Mouse (Mus musculus) hindbrain, embryonic 12.5 days (tissue): Measurements from ENCODE around the gene Mamstr. TPM values are rescaled to one million over a fixed set of nuclear protein-coding genes. Genes with fewer than 3 reads are reported as not detected.
A peak's percentile ranks its signal among the peaks of the same experiment; 100 is the strongest.
"Not testable (repeated sequence)": the region's sequence is repeated elsewhere in the genome, so short reads cannot be mapped to it uniquely, and the experiment has no call there.

Source experiments
- ATAC-seq: fragments of 200-750 bp; cut with Nextera tagmentation; 2 replicates; pipeline ENCODE4 v1.8.0; 2017; ENCODE audit warnings: moderate TSS enrichment; ENCODE audit not compliant: low FRiP score
- H3K27ac ChIP-seq: fragments of 300-500 bp; sonication (generic); 2 replicates; pipeline ENCODE4 v1.5.1; 2016; ENCODE audit warnings: mild to moderate bottlenecking
- H3K27me3 ChIP-seq: fragments of 300-500 bp; sonication (generic); 2 replicates; pipeline ENCODE4 v1.6.1; 2016; ENCODE audit warnings: mild to moderate bottlenecking
- H3K36me3 ChIP-seq: fragments of 300-500 bp; sonication (generic); 2 replicates; pipeline ENCODE4 v1.6.1; 2016; ENCODE audit warnings: mild to moderate bottlenecking
- H3K4me1 ChIP-seq: fragments of 300-500 bp; sonication (generic); 2 replicates; pipeline ENCODE4 v1.6.1; 2016
- H3K4me2 ChIP-seq: fragments of 300-500 bp; sonication (generic); replicated peaks from 2 replicates; pipeline ENCODE4 v1.6.1; 2016; ENCODE audit warnings: mild to moderate bottlenecking
- H3K4me3 ChIP-seq: fragments of 300-500 bp; sonication (generic); 2 replicates; pipeline ENCODE4 v1.5.1; 2016; ENCODE audit warnings: mild to moderate bottlenecking
- H3K9ac ChIP-seq: fragments of 300-500 bp; sonication (generic); 2 replicates; pipeline ENCODE4 v1.6.1; 2016; ENCODE audit warnings: mild to moderate bottlenecking, moderate library complexity
- H3K9me3 ChIP-seq: fragments of 300-500 bp; sonication (generic); replicated peaks from 2 replicates; pipeline ENCODE4 v1.6.1; 2016; ENCODE audit warnings: mild to moderate bottlenecking
- WGBS: fragments of 180-500 bp; shearing (Covaris S2); methylation state at CpG from one replicate; pipeline ENCODE4 v1.1.7; 2016; 5-methylcytosine and 5-hydroxymethylcytosine counted together
- polyA plus RNA-seq: library from polyadenylated mRNA; unstranded; fragments of >200 nt; fragmentation: Nextera tagmentation; extraction: Ambion mirVana; gene quantifications from 2 replicates; pipeline ENCODE4 v1.2.1, GENCODE M21; 2016

Gene Mamstr
- polyA plus RNA-seq, 1 experiment from 2014 or later = 3.7 TPM

GRCm38 (mm10) chr7:45644183-45644582 lies 4.4 kb downstream of the Mamstr start:
- peaks cover 27% of the 10 kb centered on the region for H3K4me1 ChIP-seq
- H3K9me3 ChIP-seq = no peaks in the 10 kb centered on the region
- H3K27me3 ChIP-seq = no peaks in the 10 kb centered on the region
- H3K36me3 ChIP-seq = no peaks in the 10 kb centered on the region
- H3K9ac ChIP-seq = peak overlapping the region; percentile 39; the same call in 1 of the 2 replicates
- peak overlapping the region; percentile 56 for H3K4me2 ChIP-seq
- peak; percentile 38 for ATAC-seq
- H3K27ac ChIP-seq = peak overlapping the region; percentile 83
- peak overlapping the region; percentile 36 for H3K4me3 ChIP-seq
- 4% methylated on average over 18 of the region's 18 CpGs for WGBS

GRCm38 (mm10) chr7:45644872-45645590 lies 5.3 kb downstream of the Mamstr start:
- no peak overlapping the region for H3K4me3 ChIP-seq
- H3K27me3 ChIP-seq = no peaks in the 10 kb centered on the region
- WGBS = 68% methylated on average over 6 of the region's 6 CpGs
- peak overlapping the region; percentile 56 for H3K4me2 ChIP-seq
- H3K9ac ChIP-seq = peak overlapping the region; percentile 39; the same call in 1 of the 2 replicates
- no peaks in the 10 kb centered on the region for H3K9me3 ChIP-seq
- H3K27ac ChIP-seq = peak overlapping the region; percentile 83
- peaks cover 27% of the 10 kb centered on the region for H3K4me1 ChIP-seq
- ATAC-seq = no peak
- no peaks in the 10 kb centered on the region for H3K36me3 ChIP-seq

GRCm38 (mm10) chr7:45645591-45645971 lies 5.8 kb downstream of the Mamstr start:
- Histone ChIP-seq H3K4me1 (peaks cover 27% of the 10 kb centered on the region), H3K36me3 (no peaks in the 10 kb centered on the region), H3K4me2 (no peak overlapping the region), H3K9ac (no peak overlapping the region), H3K27me3 (no peaks in the 10 kb centered on the region), H3K9me3 (no peaks in the 10 kb centered on the region), H3K27ac (no peak overlapping the region), H3K4me3 (no peak overlapping the region)
- WGBS = 56% methylated on average over 7 of the region's 7 CpGs
- no peak for ATAC-seq

GRCm38 (mm10) chr7:45646671-45647070 lies 6.9 kb downstream of the Mamstr start:
- no peaks in the 10 kb centered on the region for H3K27me3 ChIP-seq
- no peak overlapping the region for H3K9ac ChIP-seq
- no peaks in the 10 kb centered on the region for H3K9me3 ChIP-seq
- ATAC-seq = no peak
- H3K4me3 ChIP-seq = no peak overlapping the region
- no peak overlapping the region for H3K27ac ChIP-seq
- H3K4me1 ChIP-seq = peaks cover 22% of the 10 kb centered on the region
- no peak overlapping the region for H3K4me2 ChIP-seq
- no peaks in the 10 kb centered on the region for H3K36me3 ChIP-seq
- 79% methylated on average over 4 of the region's 4 CpGs for WGBS

- Histone ChIP-seq H3K4me2 (no peak overlapping the region), H3K27me3 (no peaks in the 10 kb centered on the region), H3K4me3 (no peak overlapping the region), H3K4me1 (peaks cover 7% of the 10 kb centered on the region), H3K9ac (no peak overlapping the region), H3K9me3 (no peaks in the 10 kb centered on the region), H3K36me3 (no peaks in the 10 kb centered on the region), H3K27ac (no peak overlapping the region)
- 84% methylated on average over 8 of the region's 8 CpGs for WGBS
- no peak for ATAC-seq
Observed at GRCm38 (mm10) chr7:45649351-45649750, 9.6 kb downstream of the Mamstr start.

- not testable (repeated sequence) for H3K4me2 ChIP-seq, H3K4me1 ChIP-seq, H3K4me3 ChIP-seq, H3K27me3 ChIP-seq, H3K36me3 ChIP-seq, H3K9ac ChIP-seq, ATAC-seq, H3K27ac ChIP-seq, H3K9me3 ChIP-seq
- WGBS = 93% methylated on average over 20 of the region's 20 CpGs
Observed at GRCm38 (mm10) chr7:45650484-45650883, 10.7 kb downstream of the Mamstr start.

GRCm38 (mm10) chr7:45654424-45655047 lies 14.8 kb downstream of the Mamstr start:
- Histone ChIP-seq H3K36me3 (no peaks in the 10 kb centered on the region), H3K4me1 (peaks cover 5% of the 10 kb centered on the region; the same call in 1 of the 2 replicates), H3K4me2 (peak overlapping the region; percentile 34), H3K9me3 (no peaks in the 10 kb centered on the region), H3K4me3 (no peak overlapping the region), H3K27me3 (no peaks in the 10 kb centered on the region), H3K9ac (no peak overlapping the region), H3K27ac (no peak overlapping the region)
- 29% methylated on average over 17 of the region's 17 CpGs for WGBS
- ATAC-seq = no peak

- no peak overlapping the region for H3K4me2 ChIP-seq
- no peak overlapping the region for H3K9ac ChIP-seq
- no peaks in the 10 kb centered on the region for H3K36me3 ChIP-seq
- no peak for ATAC-seq
- WGBS = 86% methylated on average over 11 of the region's 11 CpGs
- H3K27ac ChIP-seq = no peak overlapping the region
- H3K27me3 ChIP-seq = no peaks in the 10 kb centered on the region
- no peaks in the 10 kb centered on the region for H3K4me1 ChIP-seq
- no peak overlapping the region for H3K4me3 ChIP-seq
- no peaks in the 10 kb centered on the region for H3K9me3 ChIP-seq
Observed at GRCm38 (mm10) chr7:45660746-45661478, 21.1 kb downstream of the Mamstr start.

- H3K27ac ChIP-seq, ATAC-seq, H3K9me3 ChIP-seq, H3K4me3 ChIP-seq, H3K4me2 ChIP-seq, H3K36me3 ChIP-seq, H3K9ac ChIP-seq, H3K4me1 ChIP-seq, H3K27me3 ChIP-seq: not testable (repeated sequence)
- 86% methylated on average over 6 of the region's 6 CpGs for WGBS
Observed at GRCm38 (mm10) chr7:45661702-45662101, 21.9 kb downstream of the Mamstr start.

- no peak overlapping the region for H3K4me3 ChIP-seq
- H3K27ac ChIP-seq = no peak overlapping the region
- H3K36me3 ChIP-seq = no peaks in the 10 kb centered on the region
- WGBS = 58% methylated on average over 13 of the region's 13 CpGs
- no peak overlapping the region for H3K4me2 ChIP-seq
- H3K9me3 ChIP-seq = no peaks in the 10 kb centered on the region
- H3K9ac ChIP-seq = no peak overlapping the region
- no peaks in the 10 kb centered on the region for H3K4me1 ChIP-seq
- H3K27me3 ChIP-seq = 0 out of 2 replicates have a peak, but pooled peaks cover 3% of the 10 kb centered on the region
- no peak for ATAC-seq
Observed at GRCm38 (mm10) chr7:45665303-45666138, 25.7 kb downstream of the Mamstr start.

GRCm38 (mm10) chr7:45666161-45666560 lies 26.4 kb downstream of the Mamstr start, which contains the start of gene Fut2:
Fut2 (minus strand) TSS chr7:45666394.
- 0 out of 2 replicates have a peak, but pooled peaks cover 3% of the 10 kb centered on the region for H3K27me3 ChIP-seq
- 81% methylated on average over 7 of the region's 7 CpGs for WGBS
- H3K27ac ChIP-seq = no peak within 1 kb of the TSS
- H3K36me3 ChIP-seq = no peaks in the 10 kb centered on the region
- H3K4me2 ChIP-seq = no peak within 1 kb of the TSS
- H3K9ac ChIP-seq = no peak within 1 kb of the TSS
- H3K4me3 ChIP-seq = no peak within 1 kb of the TSS
- H3K4me1 ChIP-seq = no peaks in the 10 kb centered on the region
- H3K9me3 ChIP-seq = no peaks in the 10 kb centered on the region
- no peak for ATAC-seq

GRCm38 (mm10) chr7:45667761-45668160 lies 28.0 kb downstream of the Mamstr start:
- 70% methylated on average over 14 of the region's 14 CpGs for WGBS
- ATAC-seq = no peak
- Histone ChIP-seq H3K4me1 (no peaks in the 10 kb centered on the region), H3K27ac (no peak overlapping the region), H3K9ac (no peak overlapping the region), H3K4me3 (no peak overlapping the region), H3K27me3 (0 out of 2 replicates have a peak, but pooled peaks cover 3% of the 10 kb centered on the region), H3K4me2 (no peak overlapping the region), H3K36me3 (no peaks in the 10 kb centered on the region), H3K9me3 (no peaks in the 10 kb centered on the region)
